Mouse (Mus musculus) C2C12 (cell line): Measurements from ENCODE around the gene Nrxn1.

Experiments
- CTCF ChIP-seq: IDR thresholded peaks from one replicate; pipeline ENCODE4 v1.5.1; 2011; ENCODE audit not compliant: control insufficient read depth, insufficient read depth, insufficient read length
- FOSL1 ChIP-seq: IDR thresholded peaks from one replicate; pipeline ENCODE4 v1.8.0; 2011; ENCODE audit warnings: mild to moderate bottlenecking, low read length; ENCODE audit not compliant: poor library complexity, insufficient read depth, severe bottlenecking

GRCm38 (mm10) chr17:90392751-90393150, 700.1 kb downstream of the Nrxn1 start:
- TF ChIP-seq CTCF: no peak
- TF ChIP-seq FOSL1: no peak
